Mouse (Mus musculus): ENCODE data around the gene Dop1b.

GRCm38 (mm10) chr16:93797021-93797840, 85.5 kb downstream of the Dop1b start:
- TF ChIP-seq CTCF (IDR thresholded peaks at IDR 0.05; ENCODE audit: control insufficient read depth, insufficient read depth, low read length) (no peak), POLR2A (IDR thresholded peaks at IDR 0.05; ENCODE audit: borderline replicate concordance, control insufficient read depth, low read depth, low read length) (no peak)
